Mouse (Mus musculus) forelimb bud, embryonic 11.5 days (tissue): Measurements from ENCODE around the gene Arhgap10.
A peak's percentile ranks its signal among the peaks of the same experiment; 100 is the strongest.

ENCODE experiments used
- DNase-seq: peaks from one replicate; pipeline ENCODE4 v3.0.0-alpha.2; 2012; ENCODE audit warnings: low read depth, low spot score

Gene Arhgap10

DNA sequence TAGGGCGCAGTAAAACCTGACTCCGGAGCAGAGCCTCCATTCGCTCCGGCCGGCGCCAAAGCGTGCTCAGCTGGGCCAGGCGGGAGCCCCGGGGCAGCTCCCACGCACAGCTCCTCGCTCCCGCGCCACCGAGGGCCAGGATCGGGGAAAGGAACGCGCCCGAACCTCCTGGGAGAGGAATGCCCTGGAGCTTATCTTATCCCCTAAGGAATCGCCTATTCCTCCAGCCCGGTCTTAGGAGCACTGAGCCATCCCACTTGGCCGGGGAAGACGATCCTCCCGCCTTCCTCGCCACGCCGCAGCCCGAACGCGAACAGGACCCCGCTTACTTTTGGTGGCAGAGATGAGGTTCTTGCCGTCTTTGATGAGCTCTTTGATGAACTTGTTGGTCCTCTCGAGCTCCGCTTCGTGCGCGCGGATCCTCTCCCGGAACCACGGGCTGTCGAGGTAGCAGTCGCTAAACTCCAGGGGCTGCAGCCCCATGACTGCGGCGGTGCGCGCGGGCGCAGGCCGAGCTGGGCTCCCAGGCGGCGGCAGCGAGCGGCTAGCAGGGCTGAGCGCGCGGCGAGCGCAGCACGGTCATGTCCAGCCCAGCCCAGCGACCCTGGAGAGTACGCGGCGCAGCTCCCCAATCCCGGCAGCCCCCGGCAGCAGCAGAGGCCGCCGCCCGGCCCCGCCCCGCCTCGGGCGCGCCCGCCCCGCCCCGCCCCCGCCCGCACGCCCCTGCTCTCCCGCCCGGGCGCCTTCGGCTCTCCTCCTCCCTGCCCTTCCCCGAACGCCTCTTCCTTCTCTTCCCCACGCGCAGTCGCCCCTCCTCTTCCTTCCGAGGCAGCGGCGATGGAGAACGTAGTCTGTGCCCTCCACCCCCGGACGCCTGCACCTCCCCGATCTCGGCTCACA lies at the start of gene Arhgap10:
Gene Arhgap10, minus strand, starts transcription at position 653 of the 900 bp plus-strand sequence.
- peak; percentile 80 for DNase-seq

DNA sequence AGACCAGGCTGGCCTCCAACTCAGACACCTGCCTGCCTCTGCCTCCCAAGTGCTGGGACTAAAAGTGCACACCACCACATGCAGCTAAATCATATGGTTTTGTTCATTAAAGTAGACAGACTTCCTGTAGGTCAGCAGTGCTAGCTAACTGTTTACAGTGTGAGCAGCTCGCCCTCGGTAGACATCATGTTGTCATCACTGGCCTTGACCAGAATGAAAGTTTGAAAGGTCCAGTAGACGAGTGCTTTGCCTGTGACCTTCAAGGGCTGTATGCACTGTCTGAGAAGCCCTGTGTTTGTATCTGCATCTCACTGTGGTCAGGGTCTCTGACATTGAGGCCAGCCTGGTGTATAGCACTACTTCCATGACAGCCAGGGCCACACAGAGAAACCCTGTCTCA lies 43.7 kb upstream of the Arhgap10 start:
- DNase-seq: no peak

DNA sequence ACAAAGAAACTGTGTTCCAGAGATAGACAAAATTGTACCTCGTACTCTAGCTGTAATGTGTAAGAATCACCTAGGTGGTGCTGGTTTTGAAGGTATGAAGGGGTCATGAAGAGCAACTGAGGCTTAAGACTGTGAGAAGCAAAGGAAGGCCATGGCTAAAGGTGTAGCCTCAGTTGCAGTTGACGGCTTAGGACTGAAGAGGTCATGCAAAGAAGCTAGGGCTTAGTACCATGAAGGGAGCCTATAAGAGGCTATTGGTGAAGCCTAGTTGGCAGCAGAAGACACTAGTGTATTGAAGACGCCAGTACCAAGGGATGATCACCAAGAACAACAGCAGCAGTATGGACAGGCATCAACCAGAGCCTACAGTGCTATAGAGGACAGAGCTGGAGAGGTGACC lies 34.7 kb upstream of the Arhgap10 start:
- no peak for DNase-seq

DNA sequence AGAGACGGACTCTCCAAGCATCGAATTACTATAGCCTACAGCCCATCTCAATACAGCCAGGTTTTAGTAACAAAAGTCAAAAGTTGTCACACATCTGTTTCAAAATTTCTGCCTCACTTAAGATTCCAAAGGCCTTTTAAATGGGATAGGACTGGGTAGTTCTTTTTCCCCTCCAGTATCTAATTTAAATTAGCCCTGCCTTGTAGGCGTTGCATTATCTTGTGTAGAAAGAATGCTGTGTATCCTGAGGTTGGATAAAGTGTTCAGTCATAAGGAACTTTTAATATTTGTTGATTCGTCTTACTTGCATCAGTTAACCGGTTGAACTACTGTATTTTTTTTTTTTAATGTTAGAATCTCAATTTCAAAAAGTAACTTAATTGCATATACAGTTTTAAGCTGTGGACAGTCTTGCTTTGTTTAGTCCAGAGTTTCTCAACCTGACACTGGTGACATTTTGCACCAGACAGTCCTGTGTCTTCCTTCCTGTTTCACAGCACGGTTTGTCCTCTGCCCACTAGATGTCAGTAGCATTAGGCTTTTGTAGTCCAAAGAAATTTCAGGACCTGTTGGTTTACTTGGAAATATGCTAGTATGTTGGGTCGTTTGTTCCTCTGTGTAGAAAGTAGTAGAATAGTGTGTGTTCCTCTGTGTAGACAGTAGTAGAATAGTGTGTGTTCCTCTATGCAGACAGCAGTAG lies 32.3 kb upstream of the Arhgap10 start:
- peak; percentile 10 for DNase-seq

DNA sequence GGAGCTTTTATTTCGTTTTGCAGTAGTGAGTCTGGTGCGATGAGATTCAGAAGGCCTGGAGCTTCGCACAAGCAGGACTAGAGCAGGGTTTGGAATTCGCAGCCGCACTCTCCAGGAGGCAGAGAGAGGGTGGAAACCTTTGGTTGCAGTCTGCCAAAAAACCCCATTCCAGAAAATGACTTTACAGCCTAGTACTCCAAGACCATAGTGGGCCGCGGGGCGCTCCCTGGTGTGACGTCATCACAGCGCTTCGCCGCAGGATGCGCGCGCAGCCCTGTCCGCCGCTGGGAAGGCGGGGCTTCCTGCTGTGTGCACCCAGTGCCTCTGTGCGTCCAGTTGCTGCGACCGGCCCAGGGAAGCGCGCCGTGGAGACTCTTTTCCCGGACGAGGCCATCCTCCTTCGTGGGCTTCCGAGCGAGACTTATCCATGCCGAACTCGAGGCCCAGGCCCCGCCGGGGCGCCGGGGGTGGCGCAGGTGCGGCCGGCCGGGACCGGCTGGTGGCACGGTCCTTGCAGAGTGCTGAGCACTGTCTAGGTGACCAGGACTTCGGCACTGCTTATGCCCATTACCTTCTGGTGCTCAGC lies 31.5 kb upstream of the Arhgap10 start, which contains the start of gene Prmt9:
Gene Prmt9, plus strand, starts transcription at position 277 of the 586 bp plus-strand sequence.
- peak; percentile 92 for DNase-seq

DNA sequence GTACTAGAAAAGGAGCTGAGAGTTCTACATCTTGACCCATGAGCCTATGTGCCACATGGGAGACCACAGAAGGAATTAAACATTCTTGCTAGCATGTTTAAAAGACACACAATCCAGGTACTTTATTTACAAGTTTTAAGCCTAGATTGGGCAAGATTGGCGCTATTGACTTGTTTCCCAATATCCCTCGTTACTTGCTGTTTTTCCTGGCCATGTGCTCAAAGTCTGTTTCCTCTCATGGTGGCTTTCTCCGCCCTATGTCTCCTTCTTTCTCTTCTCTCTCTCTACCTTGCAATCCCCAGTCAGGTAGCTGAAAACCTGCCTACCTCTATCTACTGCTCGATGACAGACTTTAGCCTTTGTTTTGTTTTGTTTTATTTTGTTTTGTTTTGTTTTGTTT lies 27.9 kb upstream of the Arhgap10 start:
- DNase-seq: no peak

DNA sequence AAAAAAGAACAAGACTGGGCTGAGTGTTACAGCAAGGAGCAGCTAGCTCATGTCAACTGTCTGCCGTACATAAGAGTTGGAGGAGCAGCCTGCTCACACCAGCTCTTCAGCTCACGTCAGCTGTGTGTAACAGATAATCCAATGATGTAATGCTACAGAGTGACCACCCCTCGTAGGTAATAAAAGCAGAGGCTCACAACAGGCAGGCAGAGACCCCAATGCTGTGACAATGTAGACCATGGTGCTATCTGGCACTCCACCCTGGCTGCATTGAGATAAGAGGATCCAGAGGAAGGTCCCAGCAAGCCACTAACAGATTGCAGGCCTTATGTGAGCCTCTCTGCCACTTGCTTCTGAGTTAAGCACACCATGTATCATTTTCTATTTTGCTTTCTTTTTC lies 26.7 kb upstream of the Arhgap10 start:
- DNase-seq: no peak

DNA sequence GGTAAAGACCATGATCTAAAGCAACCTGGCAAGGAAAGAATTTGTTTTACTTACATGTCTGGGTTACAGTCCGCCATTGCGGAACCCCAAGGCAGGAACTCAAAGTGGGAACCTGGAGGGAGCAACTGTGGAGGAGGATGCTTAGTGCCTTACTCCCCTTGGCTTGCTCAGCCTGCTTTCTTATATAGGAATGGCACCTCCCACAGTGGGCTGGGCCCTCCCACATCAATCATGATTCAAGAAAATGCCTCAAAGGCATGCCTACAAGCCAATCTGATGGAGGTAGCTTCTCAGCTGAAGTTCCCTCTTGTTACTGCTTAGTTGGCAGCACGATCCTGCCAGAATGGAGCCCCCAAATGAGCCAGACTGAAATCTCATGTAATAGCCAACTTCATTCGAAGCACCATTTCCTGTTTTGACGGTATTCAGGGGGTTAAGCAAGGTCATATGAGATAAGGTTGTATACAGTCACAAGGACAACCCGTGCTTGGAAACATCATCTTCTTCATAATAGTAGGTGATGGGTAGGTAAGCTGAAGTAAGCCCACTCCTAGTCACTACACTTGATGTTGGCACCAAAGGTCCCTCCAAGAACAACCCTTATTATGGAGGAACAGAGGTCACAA lies 25.5 kb upstream of the Arhgap10 start:
- no peak for DNase-seq

DNA sequence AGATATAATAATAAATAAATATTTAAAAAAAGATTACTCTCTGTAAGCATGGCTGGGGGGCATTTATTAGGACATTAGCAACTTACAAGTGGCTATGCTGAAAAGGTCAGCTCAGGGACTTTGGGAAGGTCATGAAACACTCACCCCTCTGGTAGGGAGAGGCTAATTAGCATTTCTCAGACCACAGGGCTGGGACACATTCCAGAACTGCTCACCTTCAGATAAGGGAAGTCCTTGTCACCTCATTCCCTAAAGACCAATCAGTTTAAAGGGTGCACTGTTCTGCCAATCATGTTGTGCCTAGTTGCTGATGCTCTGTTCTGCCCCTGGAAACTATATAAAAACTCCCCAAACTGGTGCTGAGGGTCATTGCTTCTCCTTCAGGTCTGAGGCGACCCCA lies 20.5 kb upstream of the Arhgap10 start:
- no peak for DNase-seq

DNA sequence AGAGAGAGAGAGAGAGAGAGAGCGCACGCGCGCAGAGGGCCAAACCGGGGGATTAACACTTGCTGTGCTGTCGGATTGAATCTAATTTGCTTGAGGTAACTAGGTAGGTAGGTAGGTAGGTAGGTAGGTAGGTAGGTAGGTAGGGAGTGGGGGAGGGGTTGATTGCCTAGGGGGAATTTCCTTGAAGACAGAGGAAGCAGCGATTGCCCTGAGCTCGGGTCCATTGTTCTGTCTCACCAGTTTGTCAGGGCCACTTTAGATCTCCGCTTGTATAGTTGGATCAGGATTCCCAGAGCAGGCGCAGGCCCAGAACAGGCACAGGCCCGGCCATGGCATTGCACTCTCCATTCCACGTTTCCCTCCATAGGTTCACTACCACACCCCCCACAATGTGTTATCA lies 19.1 kb upstream of the Arhgap10 start:
- no peak for DNase-seq

DNA sequence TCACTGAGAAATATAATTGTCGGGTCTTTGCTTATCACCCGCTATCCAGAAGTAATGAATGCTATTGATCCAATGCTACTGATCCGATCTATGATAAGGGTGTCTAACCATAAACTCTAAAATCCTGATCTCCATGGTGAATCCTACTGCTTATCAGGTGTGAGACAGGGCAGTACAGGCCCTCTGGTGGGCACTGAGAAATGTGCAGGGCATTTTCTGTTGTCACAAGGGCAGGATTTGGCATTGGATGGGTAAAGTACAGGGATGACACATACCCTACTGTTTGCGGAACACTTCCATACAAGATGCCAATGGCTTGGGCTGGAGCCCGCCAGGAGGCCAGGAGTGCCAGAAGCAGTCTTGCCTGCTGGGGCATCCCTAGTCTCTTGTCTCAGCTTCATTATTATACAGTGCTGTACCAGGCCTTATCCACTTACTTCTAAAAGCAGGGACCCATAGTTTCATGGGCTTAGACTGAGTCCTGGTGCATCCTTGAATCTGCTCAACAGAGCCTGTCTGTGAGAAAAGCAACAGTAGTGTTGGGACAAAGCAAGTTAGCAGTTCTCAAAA lies 17.4 kb upstream of the Arhgap10 start:
- DNase-seq: no peak

DNA sequence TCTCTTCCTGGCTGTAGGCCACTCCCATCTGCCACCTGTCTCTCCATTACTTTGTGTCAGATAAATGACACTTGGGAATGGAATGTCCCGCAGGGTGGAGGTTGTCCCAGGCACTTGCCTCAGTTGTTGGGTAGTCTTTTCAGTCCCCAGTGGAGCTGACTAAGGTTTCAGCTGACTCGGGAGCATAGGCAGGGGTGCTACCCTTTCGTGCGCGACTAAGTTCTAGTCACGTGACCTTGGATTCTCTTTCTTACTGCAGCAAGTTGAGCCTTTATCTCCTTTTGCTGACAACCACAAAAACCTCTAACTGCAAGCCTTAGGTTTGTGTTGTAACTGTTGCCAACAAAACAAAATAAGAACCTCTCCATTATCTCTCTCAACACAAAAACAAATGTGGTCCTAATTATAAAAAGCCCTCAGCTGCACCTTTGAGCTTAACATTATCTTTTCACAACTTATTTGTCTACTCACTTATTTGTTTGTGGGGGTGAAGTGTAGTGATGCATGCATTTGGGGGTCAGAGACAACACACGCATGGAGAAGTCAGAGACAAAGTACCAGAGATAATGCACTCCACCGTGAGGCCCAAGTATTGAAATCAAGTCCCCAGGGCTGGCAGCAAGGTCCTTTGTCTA lies 16.7 kb upstream of the Arhgap10 start:
- DNase-seq: no peak

DNA sequence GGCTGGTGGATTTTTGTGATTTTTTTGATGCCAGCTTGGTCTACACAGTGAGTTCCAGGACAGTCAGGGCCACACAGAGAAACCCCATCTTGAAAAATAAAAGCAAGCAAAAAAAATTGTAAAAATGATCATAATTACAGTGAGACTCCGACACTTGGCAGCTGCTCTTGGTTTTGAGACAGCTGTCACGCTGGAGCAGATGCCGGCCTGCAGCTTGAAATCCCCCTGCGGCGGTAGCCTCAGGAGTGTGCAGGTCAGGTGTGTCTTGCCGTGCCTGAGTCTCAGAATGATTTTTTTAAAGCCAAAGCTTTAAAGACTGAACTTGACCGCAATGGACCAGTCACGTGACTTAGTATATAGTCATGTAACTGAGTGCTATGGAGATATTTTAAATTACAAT lies 8.4 kb upstream of the Arhgap10 start:
- DNase-seq: no peak

DNA sequence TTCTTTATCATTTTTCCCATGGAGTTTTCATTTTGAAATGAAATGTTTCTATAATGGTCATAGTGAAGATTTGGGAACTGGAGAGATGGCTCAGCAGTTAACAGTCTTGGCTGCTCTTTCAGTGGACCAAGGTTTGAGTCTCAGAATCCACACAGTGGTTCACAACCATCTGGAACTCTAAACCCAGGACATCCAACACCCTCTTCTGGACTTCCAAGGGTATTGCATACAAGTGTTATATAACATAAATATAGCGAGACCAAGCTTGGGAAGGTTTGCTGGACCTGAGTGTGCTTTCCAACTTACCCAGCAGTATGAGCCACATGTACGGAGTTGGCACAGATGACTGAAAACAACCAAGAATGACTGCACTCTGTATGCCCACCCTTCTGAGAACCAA lies 7.2 kb upstream of the Arhgap10 start:
- no peak for DNase-seq

DNA sequence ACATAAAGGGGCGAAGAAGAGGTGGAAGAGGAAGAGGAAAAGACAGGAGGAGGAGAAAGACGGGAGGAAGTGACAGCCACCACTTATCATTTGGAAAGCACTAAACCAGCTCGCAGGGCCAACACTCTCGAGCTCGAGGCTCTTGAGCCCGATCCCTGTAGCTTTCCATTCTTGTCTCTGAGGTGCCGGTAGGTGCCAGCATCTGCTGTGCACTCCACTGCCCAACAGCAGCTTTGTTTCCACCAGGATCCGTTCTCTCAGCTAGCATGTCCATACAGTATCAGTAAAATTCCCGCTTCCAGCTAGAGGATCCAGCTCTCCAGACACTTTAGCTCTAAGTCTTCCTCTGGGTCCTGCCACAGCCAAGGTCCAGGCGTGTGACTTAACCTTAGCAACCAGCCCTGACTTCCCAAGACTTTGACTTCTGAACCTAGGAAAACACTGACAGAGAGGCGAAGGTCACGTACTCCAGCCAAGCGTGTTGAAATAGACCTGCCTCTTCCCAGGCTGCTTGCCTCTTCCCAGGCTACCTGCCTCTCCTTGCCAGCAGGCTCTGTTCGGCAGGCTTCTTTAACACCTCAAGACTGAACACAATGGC lies 6.4 kb upstream of the Arhgap10 start:
- DNase-seq: no peak

DNA sequence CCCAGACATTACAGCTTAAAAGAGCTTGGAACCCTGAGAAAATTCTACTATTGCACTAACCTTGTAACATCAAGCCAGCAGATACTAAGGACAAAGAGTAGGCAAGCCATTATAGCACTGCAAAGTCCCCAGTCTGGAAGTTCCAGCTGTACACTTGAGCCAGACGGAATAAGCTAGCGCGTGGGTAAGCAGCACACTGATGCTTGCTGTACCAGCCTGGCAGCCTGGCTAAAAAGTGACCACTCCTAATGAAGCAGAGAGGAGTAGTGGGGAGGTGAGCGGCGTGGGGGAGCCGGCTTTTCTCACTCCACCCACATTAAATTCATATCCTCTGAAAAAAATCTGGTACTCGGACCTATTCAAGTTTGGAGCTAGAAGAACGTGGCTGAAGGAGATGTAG lies 5.2 kb upstream of the Arhgap10 start:
- no peak for DNase-seq

DNA sequence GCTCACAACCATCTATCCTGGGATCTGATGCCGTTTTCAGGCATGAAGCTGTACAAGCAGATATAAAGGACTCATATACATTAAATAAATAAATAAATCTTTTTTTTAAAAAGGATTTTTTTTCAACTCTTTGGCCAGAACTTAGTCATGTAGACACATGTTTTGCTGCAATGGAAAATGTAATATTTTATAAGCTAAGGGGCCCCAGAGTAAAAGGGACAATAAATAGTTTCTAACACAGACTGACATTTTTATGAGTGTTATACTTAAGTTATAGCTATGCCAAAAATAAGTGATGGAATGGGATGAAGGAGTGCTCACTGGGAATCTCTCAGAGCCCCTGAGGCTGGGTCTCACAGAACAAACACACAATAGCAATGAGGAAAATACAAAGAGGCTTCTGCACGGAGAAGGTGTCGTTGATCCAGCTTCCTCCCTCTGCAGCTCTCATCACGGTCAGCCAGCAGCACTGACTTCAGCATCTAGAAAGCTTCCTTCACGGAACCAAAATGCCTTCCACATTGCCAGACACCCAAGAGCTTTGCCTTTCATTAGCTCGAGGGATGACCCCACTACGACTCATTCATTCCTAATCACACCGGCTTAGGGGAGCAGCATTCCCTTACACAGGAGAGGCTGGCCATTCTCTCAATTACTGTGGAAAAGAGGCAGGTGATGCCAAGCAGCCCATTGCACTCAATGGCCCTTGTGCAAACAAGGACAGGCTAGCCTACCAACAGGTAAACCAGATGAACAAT lies 3.5 kb upstream of the Arhgap10 start:
- DNase-seq: no peak

DNA sequence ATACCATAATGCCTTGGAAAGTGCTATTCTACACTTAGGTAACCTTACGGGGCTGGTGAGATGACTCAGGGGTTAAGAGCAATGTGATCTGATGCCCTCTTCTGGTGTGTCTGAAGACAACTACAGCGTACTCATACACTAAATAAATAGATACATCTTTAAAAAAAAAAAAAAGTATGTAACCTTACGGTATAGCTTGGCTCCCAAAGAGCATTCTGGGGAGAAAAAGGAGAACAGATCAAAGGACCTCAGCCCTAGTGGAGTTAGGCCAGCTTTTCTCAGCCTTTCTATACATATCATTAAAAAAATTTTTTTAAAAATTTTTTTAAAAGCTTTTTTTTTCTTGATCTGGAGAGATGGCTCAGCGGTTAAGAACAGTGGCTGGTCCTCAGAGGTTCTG lies 2.8 kb upstream of the Arhgap10 start:
- DNase-seq: no peak

DNA sequence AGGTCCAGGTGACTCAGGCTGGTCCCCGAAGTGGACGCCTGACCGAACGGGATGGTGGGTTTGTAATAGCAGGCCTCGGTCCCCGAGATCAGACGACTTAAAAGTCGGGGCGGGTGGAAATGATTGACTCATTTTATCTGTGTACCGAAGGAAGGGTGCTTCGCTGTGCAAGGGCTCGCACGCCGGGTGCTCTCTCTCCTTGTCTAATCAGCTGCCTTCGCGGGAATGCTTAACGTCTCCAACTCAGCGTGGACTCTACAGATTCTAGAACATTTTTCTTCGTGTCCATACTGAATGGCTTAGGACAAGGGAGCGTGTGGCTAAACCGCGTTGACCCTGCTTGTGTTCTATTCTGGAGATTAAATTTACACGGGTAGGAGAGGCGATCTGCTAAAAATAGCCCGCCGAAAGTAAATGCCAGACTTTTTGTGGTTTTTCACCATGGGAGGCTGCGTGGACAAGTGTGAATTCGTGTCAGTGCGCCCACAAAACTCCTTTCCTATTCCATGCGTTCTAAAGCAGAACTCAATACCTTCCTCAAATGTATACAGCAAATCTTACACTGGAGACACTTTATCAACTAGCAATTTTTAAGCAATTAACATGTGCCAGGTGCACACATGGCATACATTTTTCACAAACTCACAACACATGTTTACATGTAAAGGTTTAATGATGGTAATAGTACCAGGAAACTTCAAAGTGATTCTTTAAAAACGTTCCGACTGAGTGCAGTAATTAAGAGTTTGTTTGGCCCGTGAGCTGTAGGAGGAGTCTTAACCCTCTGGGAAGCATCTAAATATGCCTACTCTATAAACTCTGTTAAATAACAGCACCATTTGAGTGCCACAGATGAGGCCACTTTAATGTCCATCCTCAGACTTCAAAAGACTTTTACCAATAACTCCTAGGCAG lies 705 bp upstream of the Arhgap10 start:
- DNase-seq: peak; percentile 68
